In genomic region chr6:94020566-94020965, GRCm38 (mm10) we compare ENCODE assay signal across 13 mouse cellular contexts.
"Had no signal": no experiment of that assay in that cellular context is flagged by ENCODE, and none has a peak within 500 bp of the region (broad histone marks: within the 10 kb centered on the region; RNA-seq: fewer than 3 reads in every experiment).

No protein-coding gene starts in this region.

- H3K27ac ChIP-seq: intestine, embryonic 15.5 days; limb, embryonic 10.5 days; liver, embryonic 15.5 days; neural tube, embryonic 12.5 days; stomach, postnatal 0 days had no signal

- H3K36me3 ChIP-seq: intestine, embryonic 15.5 days; limb, embryonic 10.5 days; liver, embryonic 15.5 days; neural tube, embryonic 12.5 days had no signal

- DNase-seq: kidney, adult 18-20 months; kidney, postnatal 10 days; kidney, postnatal 4 days; lung, adult 2 months; lung, postnatal 36 days; thymus, postnatal 4 days had no signal

- ATAC-seq: intestine, embryonic 15.5 days; lung, postnatal 0 days had no signal

- H3K27me3 ChIP-seq: intestine, embryonic 15.5 days; liver, embryonic 15.5 days; neural tube, embryonic 12.5 days had no signal

- H3K4me3 ChIP-seq: intestine, embryonic 15.5 days; limb, embryonic 10.5 days; liver, embryonic 15.5 days; neural tube, embryonic 12.5 days had no signal

- H3K4me2 ChIP-seq: intestine, embryonic 15.5 days; liver, embryonic 11.5 days; liver, embryonic 15.5 days; neural tube, embryonic 12.5 days had no signal

- H3K9ac ChIP-seq: intestine, embryonic 15.5 days; liver, embryonic 15.5 days; neural tube, embryonic 12.5 days had no signal

- H3K4me1 ChIP-seq: intestine, embryonic 15.5 days; liver, embryonic 15.5 days; neural tube, embryonic 12.5 days had no signal

- H3K9me3 ChIP-seq: intestine, embryonic 15.5 days; limb, embryonic 10.5 days; liver, embryonic 15.5 days; neural tube, embryonic 12.5 days had no signal
